Mouse (Mus musculus): ENCODE data around the gene Arl10.

DNA sequence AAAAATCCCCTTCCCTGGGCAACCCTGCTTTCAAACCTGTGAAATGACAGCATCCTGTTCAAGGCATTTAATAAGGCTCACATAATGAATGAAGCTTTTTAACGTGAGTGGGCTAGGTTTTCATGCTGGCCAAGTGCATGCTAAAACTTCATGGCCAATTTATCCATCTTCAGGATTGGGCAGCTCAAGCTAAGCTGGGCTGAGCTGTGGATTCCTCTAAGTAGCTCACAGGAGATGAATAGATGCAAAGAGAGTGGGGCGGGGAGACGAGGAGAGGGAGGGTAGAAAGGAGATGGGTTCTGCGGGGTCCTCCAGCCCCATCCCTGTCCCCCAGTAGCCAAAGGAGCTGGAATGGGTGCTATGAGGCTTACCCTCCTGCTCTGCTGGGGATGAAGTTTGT lies 29.4 kb downstream of the Arl10 start:
- TF ChIP-seq CTCF (IDR thresholded peaks at IDR 0.05; ENCODE audit: borderline replicate concordance, insufficient read depth, low read depth, low read length) (no peak), POLR2A (IDR thresholded peaks at IDR 0.05; ENCODE audit: borderline replicate concordance, insufficient read depth, low read length) (no peak)

All from cerebellum, adult 2 months (tissue).